Mouse (Mus musculus): ENCODE measurements at regions not wholly inside any gene's neighbourhood (a gene's known extent, or its start where the extent isn't known, plus 50 kb on each side); places are given as distances from the start of the nearest gene placed in this dataset.

DNA sequence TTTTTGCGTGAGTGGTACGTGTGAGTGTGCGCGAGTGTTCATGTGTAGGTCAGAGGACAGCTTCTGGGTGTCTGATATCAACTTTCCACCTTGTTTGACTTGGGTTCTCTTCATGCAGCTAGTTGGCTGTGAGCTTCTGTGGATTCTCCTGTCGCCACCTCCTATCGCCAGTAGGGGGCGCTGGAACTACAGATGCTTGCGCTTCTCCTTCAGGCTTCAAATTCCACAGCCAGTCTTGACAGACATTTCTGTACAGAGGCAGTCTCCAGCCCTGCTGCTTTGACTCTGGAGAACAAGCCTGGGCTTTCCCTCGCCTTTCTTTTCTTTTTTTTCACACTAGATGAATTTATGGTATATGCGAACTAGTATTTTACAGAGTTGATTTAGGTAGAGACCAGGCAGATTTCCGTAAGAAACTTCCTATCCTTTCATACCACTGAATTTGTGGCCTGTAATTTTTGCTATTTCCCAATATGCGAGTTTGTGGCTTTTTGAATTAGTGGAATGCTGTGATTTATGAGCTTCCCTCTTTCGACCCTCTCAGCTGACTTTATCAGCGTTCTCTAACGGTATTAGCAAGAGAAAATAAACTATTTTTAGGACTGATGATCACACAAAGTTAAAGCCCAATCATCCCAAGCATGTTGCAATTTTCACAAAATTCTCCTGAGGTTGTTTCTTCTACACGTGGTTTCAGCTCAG is 104.5 kb upstream of the Phactr1 start:
- peak; percentile 90 to 93 for DNase-seq (ENCODE audit: low spot score in 2 of 2)
- intact Hi-C loops (cut with DNase I): loop anchor here (5.0 to 10.0 kb wide), 2 partner anchors 246 to 931 kb away; no protein-coding TSS in a partner anchor

GRCm38 (mm10) chr13:42579471-42579870 is 101.0 kb upstream of the Phactr1 start:
- intact Hi-C loops (cut with DNase I): loop anchor here (5.0 to 10.0 kb wide), 2 partner anchors 243 to 935 kb away; no protein-coding TSS in a partner anchor
- no peak for DNase-seq (ENCODE audit: low spot score in 2 of 2)

GRCm38 (mm10) chr13:42589136-42589535 is 91.3 kb upstream of the Phactr1 start:
- intact Hi-C loops (cut with DNase I): loop anchor here (1.0 to 5.0 kb wide), 4 partner anchors 286 to 880 kb away; no protein-coding TSS in a partner anchor
- DNase-seq (ENCODE audit: low spot score in 2 of 2): no peak

DNA sequence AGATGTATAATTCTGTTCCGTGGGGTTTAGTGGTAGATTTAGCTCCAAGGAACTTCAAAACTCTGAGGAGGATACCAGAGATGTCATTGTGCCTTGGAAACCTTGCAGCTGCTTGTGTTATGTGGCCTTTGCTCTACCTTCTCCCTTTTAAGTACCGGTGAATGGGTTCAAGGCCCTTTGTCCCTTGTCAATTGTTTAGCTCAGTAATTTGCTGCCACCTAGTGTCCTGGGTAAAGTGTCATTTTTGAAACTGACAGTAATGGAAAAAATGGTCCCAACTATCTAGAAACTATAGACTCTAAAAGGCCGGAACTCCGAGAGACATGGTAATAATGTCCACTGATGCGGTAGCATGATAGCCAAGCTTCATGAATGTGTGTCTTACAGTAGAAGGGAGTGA is 90.8 kb upstream of the Phactr1 start:
- DNase-seq (ENCODE audit: low spot score in 2 of 2): no peak
- intact Hi-C loops (cut with DNase I): loop anchor here (1.0 to 5.0 kb wide), 4 partner anchors 287 to 880 kb away; no protein-coding TSS in a partner anchor

DNA sequence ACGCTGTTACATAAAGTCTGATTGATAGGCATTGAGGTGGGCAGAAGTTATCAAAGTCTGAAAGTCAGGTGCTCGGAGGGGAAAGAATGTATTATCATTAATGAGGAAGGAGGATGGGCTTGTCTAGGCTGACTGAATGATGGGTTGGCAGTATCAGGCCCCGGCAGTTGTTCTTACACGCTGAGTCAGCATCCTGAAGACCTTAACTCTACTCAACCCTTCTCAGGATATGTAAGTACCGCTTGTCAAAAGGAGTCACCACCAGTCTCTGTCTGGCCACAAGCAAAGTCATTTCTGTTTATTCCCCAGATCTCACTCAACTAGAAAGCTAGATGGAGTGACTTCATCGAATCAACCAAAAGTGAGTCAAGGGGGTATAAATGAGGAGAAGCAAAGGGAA is 90.0 kb upstream of the Phactr1 start:
- intact Hi-C loops (cut with DNase I): no loop called here

DNA sequence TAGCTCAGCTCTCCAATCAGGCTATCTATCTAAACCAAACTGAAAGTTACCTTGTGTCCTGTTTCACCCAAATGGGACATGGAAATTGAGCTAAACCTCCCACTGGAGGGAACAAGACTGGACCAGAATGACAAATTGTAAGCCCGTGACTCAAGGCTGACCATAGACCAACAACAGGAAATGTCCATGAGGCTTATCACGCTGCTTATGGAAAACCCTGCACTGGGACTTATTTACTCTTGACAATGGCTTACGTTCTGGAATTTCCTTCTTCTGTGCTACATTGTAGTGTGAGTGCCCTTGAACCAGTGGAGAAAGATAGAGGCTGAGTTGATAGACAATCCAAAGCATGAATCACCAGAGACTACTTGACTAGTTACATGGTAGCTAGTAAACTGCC is 87.5 kb upstream of the Phactr1 start:
- no peak for DNase-seq (ENCODE audit: low spot score in 2 of 2)
- intact Hi-C loops (cut with DNase I): no loop called here

More for the DNA sequence above, 90.0 kb upstream of the Phactr1 start:
- no peak for DNase-seq (ENCODE audit: low spot score in 2 of 2)

DNA sequence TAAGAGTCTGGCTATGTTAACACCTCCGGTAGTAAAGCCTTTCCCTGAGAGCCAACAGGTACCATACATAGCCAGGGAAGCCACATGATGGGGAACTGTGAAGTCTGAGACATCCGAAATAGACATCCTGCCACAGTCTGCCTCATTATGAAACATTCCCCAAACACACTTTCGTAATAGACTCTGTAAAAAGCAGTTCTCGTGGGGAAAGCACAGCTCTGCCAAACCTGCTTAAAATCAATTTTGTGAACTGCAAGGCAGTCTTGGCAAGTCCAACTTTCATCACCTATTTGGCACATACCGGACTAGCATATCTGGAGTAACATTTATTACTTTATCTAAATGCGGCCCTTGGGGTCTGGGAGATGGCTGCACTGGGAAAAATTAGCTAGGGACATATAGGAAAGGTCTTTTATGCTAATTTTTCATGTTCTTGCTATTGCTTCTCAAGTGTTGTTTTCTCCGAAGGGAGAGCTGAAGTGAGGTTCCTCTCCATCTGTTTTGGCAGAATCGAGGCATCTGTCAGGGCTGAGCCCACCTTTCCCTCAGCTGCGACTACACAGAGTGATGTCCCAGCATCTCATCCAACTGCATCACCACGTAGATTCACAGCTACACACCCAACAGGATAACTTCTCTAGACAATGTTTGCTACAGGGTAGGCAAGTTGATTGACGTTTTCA is 86.8 kb upstream of the Phactr1 start:
- intact Hi-C loops (cut with DNase I): no loop called here
- peak; percentile 42 to 87 for DNase-seq (ENCODE audit: low spot score in 2 of 2)

GRCm38 (mm10) chr13:42595180-42595579 is 85.2 kb upstream of the Phactr1 start:
- DNase-seq (ENCODE audit: low spot score in 2 of 2): no peak
- intact Hi-C loops (cut with DNase I): no loop called here

- intact Hi-C loops (cut with DNase I): no loop called here
- DNase-seq (ENCODE audit: low spot score in 2 of 2): peak in 1 of 2 experiments; percentile 50
These were observed 82.6 kb upstream of the Phactr1 start for GRCm38 (mm10) chr13:42597781-42598180.

- peak in 1 of 2 experiments; percentile 75 for DNase-seq (ENCODE audit: low spot score in 2 of 2)
- intact Hi-C loops (cut with DNase I): loop anchor here (5.0 kb wide), 1 partner anchor 79 kb away; the partner anchor contains the start of gene Phactr1
These were observed 77.1 kb upstream of the Phactr1 start for GRCm38 (mm10) chr13:42603308-42603707.

DNA sequence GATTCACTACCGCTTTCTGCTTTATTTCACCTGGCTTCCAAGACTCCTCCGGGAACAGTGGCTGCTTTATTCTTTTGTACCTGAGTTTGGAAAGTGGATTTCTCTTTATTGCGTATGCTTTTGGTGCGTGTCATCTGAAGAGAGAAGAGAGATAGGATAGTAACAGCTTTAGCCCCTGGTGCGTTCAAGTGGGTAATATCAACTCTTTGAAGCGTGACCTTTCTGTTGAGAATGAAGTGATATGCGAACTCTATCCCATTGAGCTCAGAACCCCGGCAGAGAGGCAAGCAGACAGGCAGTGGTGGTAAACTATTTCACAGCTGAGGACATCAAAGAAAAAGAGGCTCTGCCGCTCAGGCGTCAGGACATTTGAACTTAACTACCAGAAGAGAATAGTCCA is 72.7 kb upstream of the Phactr1 start:
- DNase-seq (ENCODE audit: low spot score in 2 of 2): no peak
- intact Hi-C loops (cut with DNase I): no loop called here

DNA sequence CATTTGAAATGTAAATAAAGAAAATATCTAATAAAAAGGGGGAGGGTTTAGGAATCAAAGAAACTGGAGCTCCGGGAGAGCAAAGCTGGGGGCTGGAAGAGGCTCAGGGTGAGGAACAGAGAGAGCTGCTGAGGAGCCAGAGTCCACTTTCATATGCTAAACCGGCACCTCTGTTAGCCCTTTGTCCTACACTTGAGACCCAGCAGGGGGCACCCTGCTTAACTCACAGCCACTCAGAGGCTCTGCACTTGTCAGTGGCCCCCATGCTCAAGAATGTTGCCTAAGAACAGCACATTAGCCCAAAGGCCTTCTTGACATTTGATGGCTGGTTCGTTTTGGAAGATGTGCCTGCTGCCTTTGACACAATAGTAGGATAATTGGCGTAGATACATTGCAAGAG is 71.5 kb upstream of the Phactr1 start:
- intact Hi-C loops (cut with DNase I): no loop called here
- DNase-seq (ENCODE audit: low spot score in 2 of 2): no peak

DNA sequence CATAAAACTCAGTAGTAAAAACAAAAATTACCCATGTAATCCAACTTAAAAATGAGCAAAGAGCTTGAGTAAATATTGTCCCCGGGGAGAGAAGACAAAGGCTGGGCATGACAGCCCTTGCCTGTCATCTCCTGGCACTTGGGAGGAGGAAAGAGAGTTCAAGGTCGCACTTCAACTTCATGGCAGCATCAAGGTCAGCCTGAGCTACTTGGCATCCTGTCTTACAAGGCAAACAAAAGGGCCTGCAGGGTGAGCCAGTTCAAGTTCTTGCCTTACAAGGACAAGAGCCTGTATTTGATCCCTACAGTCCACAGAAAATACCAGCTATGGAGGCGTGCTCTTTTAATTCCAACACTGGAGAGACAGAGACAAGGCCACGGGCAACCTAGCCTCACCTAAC is 67.1 kb upstream of the Phactr1 start:
- DNase-seq (ENCODE audit: low spot score in 2 of 2): no peak
- intact Hi-C loops (cut with DNase I): no loop called here

DNA sequence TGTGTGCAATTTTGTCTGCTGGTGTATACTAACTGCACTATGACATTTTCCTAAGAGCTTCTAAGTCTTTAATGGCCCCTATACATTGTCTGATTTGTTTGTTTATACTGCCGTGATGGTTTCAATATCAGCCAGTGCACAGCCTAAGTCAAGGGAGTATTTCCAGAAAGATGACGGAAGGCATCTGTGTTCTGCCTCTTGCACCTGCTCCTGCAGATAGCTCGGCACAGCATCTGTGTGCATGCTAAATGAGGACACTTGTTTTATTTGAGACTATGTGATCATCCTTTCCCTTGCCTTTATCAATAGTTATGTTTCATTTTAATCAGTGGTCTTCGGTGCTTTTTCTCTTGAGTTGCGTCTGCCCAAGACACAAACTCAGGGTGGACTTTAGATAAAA is 64.6 kb upstream of the Phactr1 start:
- DNase-seq (ENCODE audit: low spot score in 2 of 2): peak in 1 of 2 experiments; percentile 56
- intact Hi-C loops (cut with DNase I): loop anchor here (5.0 kb wide), 1 partner anchor 81 kb away; no protein-coding TSS in a partner anchor

GRCm38 (mm10) chr13:42617225-42617624 is 63.2 kb upstream of the Phactr1 start:
- peak in 1 of 2 experiments; percentile 93 for DNase-seq (ENCODE audit: low spot score in 2 of 2)
- intact Hi-C loops (cut with DNase I): loop anchor here (5.0 kb wide), 1 partner anchor 80 kb away; no protein-coding TSS in a partner anchor

DNA sequence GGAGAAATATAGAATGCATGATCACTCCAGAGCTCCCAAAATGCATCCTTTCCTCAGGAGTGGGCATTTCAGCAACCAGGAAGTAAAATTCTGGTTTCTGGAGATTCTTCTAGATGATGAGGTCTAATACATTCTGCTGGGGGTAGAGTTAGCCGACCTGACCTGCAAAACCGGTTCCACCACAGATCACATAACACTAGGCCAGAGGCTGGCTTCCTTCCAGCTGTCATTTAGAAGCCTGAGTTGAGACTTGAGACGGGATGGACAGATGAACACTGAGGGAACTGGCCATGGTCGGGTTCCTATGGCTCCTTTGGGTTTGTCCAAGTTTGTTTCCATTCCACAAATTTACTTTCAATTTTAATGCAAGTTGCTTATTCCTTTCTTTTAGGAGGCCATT is 62.6 kb upstream of the Phactr1 start:
- intact Hi-C loops (cut with DNase I): loop anchor here (5.0 kb wide), 1 partner anchor 79 kb away; no protein-coding TSS in a partner anchor
- no peak for DNase-seq (ENCODE audit: low spot score in 2 of 2)

DNA sequence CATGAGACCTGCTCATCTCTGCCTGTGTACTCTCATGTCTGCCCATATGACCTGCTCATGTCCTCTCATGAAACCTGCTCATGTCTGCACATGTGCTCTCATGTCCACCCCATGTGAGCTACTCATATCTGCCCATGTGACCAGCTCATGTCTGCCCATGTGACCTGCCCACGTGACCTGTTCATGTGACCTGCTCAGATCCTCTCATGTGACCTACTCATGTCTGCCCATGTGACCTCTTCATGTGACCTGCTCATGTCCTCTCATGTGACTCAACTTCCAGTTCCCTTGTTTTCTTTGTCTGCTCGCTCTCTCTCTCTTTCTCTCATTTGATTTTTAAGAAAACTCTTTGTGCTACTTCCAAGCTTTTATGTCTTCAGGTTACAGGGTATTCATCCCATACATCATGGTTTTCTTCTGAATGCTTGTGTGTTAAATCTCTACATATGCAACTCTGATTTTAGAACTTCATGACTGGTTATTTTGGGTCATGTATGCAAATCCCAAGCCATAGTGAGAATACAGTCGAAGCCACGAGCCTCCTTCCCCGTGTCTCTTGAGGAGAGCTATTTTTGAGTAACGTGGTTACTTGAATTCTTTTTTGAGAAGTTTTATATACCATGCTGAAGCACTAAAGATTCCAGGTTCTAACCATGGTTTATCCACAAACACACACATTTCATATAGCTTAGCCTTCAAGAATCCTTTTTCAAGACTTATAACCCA is 60.7 kb upstream of the Phactr1 start:
- peak in 1 of 2 experiments; percentile 74 for DNase-seq (ENCODE audit: low spot score in 2 of 2)
- intact Hi-C loops (cut with DNase I): loop anchor here (1.0 to 5.0 kb wide), 4 partner anchors 65 to 203 kb away; no protein-coding TSS in a partner anchor

GRCm38 (mm10) chr13:42623491-42623890 is 56.9 kb upstream of the Phactr1 start:
- intact Hi-C loops (cut with DNase I): loop anchor here (5.0 kb wide), 1 partner anchor 169 kb away; no protein-coding TSS in a partner anchor
- DNase-seq (ENCODE audit: low spot score in 2 of 2): peak; percentile 64 to 79

All from left cerebral cortex, postnatal 25 days (tissue).